Mouse (Mus musculus) frontal cortex, adult 2 months (tissue): Measurements from ENCODE around the gene Nelfcd. TPM values are rescaled to one million over a fixed set of nuclear protein-coding genes. Genes with fewer than 3 reads are reported as not detected.

Experiments used
- DNase-seq, 2 experiments: peaks; one replicate each; pipeline ENCODE4 v3.0.0; 2022; ENCODE audit warnings: low spot score in 1 of 2; ENCODE audit errors: extremely low spot score in 1 of 2
- polyA plus RNA-seq: library from polyadenylated mRNA; depleted of rRNA; stranded (reverse); fragments of >200 nt; gene quantifications from 2 replicates; pipeline ENCODE4 v1.2.3, GENCODE M21; 2012; rRNA removed

The Nelfcd gene
- polyA plus RNA-seq, 1 experiment: 77.1 TPM

DNA sequence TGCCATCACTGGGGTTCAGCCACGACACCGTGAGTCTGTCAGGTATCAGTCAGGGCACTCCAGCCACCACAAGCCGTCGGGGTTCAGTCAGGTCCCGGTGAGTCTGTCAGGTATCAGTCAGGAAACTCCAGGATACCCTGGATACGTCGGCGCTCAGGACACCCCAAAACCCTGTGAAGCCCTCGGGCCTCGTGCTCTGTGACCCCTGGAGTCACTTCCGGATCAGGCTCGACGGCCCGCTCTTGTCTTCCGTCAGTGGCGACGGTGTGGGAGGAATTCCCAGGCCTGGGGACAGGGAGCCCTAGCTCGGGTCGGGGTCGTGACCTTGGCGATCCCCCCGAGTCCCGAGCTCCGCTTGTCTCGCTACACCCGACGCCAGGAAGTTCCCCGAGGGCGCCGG is 56.8 kb downstream of the Nelfcd start:
- no peak for DNase-seq

DNA sequence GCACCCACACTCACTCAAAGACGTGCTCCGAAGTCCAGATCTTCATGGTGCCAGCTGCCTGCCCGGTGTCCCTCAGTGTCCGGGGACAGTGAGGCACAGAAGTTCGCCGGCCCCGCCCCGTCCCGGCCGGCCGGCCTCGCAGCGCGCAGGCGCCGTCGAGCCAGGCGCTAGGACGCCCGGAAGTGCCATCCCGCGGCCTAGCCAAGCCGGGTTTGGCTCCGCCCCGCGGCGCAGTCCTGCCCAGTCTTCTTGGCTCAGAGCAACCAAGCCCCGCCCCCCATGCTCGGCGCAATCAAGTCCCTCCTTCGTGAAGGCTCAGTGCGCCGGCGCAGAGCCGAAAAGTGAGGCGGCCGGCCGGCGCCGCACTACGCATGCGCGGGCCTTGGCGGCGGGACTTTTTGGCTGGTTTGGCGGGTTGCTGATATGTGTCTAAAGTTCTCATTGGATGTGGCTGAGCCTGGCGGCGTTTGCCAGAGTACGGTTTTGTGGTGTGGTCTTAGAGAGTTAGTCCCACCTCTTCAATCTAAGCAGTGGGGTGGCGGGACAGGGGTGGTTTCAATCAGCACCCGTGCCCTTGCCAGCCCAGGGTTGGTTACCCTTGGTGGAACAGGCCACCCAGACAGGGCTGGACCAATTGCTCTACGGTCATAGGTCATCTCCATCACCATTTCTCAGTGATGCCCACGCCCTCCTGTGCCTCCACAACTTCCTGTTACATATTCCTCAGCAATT is 57.4 kb downstream of the Nelfcd start, which contains the start of gene Prelid3b:
Prelid3b (minus strand) TSS at position 264 of the 732 bp plus-strand sequence.
- DNase-seq: peak; percentile 97 to 99

DNA sequence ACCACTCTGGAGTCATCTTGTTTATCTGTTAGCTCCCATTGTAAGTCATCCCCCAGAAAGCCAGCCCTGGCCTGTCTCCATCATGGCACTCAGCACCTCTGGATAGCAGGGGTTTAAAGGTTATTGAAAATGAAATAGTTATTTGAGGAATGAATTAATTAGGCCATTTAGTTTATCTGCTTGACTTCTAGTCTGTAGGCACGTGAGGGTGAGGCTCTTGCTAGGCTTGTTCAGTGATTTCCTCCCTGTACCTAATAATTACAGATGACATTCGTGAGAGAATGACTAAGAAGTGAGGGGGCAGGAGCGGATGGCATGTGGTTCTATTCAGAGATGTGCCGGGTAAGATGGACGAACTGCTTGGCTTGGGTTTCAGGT is 57.9 kb downstream of the Nelfcd start:
- DNase-seq: peak in 1 of 2 experiments; percentile 4

Other genes starting within 250 kb of the Nelfcd start
- gene Gnas, start 131.5 kb upstream of the Nelfcd start, polyA plus RNA-seq: 2,156 and 2,275 TPM in 2 replicates
- 2.9 and 7.7 TPM in 2 replicates for gene Gm20721, start 69.1 kb upstream of the Nelfcd start, polyA plus RNA-seq
- 71.3 and 75.2 TPM in 2 replicates for gene Ctsz, start 23.2 kb downstream of the Nelfcd start, polyA plus RNA-seq
- gene Tubb1, start 34.9 kb downstream of the Nelfcd start, polyA plus RNA-seq: 0.25 TPM in 1 of 2 replicates, not detected in the other
- gene Atp5e, start 48.3 kb downstream of the Nelfcd start, polyA plus RNA-seq: 547 and 598 TPM in 2 replicates
- 85.6 and 95.5 TPM in 2 replicates for gene Prelid3b, start 57.3 kb downstream of the Nelfcd start, polyA plus RNA-seq
- gene Zfp831, start 227.7 kb downstream of the Nelfcd start, polyA plus RNA-seq: 6.2 and 7.0 TPM in 2 replicates